8 mouse cellular contexts compared by ENCODE assay signal in genomic region chr9:106420608-106421007, GRCm38 (mm10). TPM values are rescaled to one million over a fixed set of nuclear protein-coding genes. Genes with fewer than 3 reads are reported as not detected.
DNase-seq lines count a peak whose midpoint lies in the region; ATAC-seq and TF ChIP-seq lines count a peak whose summit lies in the region.
"Had no signal": no experiment of that assay in that cellular context is flagged by ENCODE, and none has a peak within 500 bp of the region (broad histone marks: within the 10 kb centered on the region; RNA-seq: fewer than 3 reads in every experiment).

No protein-coding gene starts in this region.

- H3K9ac ChIP-seq in hindbrain, embryonic 13.5 days, result peak overlapping the region; percentile 46; the same call in 1 of the 2 replicates
- peak overlapping the region; percentile 57; the same call in 1 of the 2 replicates for H3K9ac ChIP-seq in midbrain, embryonic 16.5 days (ENCODE audit: low read depth, low read length)
- H3K9ac ChIP-seq: intestine, embryonic 15.5 days had no signal

- WGBS in hindbrain, embryonic 13.5 days, result 0% methylated on average over 2 of the region's 2 CpGs
- WGBS in midbrain, embryonic 16.5 days, result 0% methylated on average over 2 of the region's 2 CpGs
- WGBS in lung, adult 2 months, result 4% methylated on average over 2 of the region's 2 CpGs

- no peak overlapping the region for H3K4me3 ChIP-seq in hindbrain, embryonic 13.5 days
- H3K4me3 ChIP-seq in midbrain, embryonic 16.5 days (ENCODE audit: low read depth, low read length), result no peak overlapping the region
- H3K4me3 ChIP-seq in lung, adult 2 months (replicated peaks; ENCODE audit: extremely low read depth, low read depth, low read length), result no peak overlapping the region
- H3K4me3 ChIP-seq: intestine, embryonic 15.5 days had no signal

- peak overlapping the region; percentile 34 for H3K4me2 ChIP-seq in hindbrain, embryonic 13.5 days
- H3K4me2 ChIP-seq in midbrain, embryonic 16.5 days (ENCODE audit: low read length), result peak overlapping the region; percentile 41
- H3K4me2 ChIP-seq: intestine, embryonic 15.5 days had no signal

- peak; percentile 30 for DNase-seq in MEL-GATA-1-ER (ENCODE audit: extremely low read depth, low read depth)
- peak; percentile 77 for DNase-seq in embryo, embryonic 11 days
- DNase-seq in lung, adult 2 months, result no peak
- DNase-seq in right cerebral cortex, adult 18-20 months, result no peak

- no peak for TF ChIP-seq POLR2A in lung, adult 2 months (IDR thresholded peaks at IDR 0.05; ENCODE audit: borderline replicate concordance, extremely low read depth, low read depth, low read length)

- 0 out of 2 replicates have a peak overlapping the region, but pooled peaks have one; percentile 35 for H3K27ac ChIP-seq in hindbrain, embryonic 13.5 days
- H3K27ac ChIP-seq in midbrain, embryonic 16.5 days (ENCODE audit: low read length), result peak overlapping the region; percentile 66; the same call in 1 of the 2 replicates
- H3K27ac ChIP-seq: intestine, embryonic 15.5 days had no signal

- TF ChIP-seq CTCF in lung, adult 2 months (IDR thresholded peaks at IDR 0.05; ENCODE audit: insufficient read depth, low read length), result no peak

- peak; percentile 11; the same call in 1 of the 2 replicates for ATAC-seq in hindbrain, embryonic 13.5 days (ENCODE audit: low FRiP score)
- peak; percentile 25; the same call in 1 of the 2 replicates for ATAC-seq in midbrain, embryonic 16.5 days
- ATAC-seq in erythroblast, adult 5-6 weeks (replicated peaks; ENCODE audit: low FRiP score, poor library complexity, severe bottlenecking), result no peak

- H3K27me3 ChIP-seq in hindbrain, embryonic 13.5 days, result 0 out of 2 replicates have a peak, but pooled peaks cover 7% of the 10 kb centered on the region
- no peaks in the 10 kb centered on the region; the same call in 1 of the 2 replicates for H3K27me3 ChIP-seq in midbrain, embryonic 16.5 days (ENCODE audit: control insufficient read depth, insufficient read depth, low read depth, low read length)
- H3K27me3 ChIP-seq: intestine, embryonic 15.5 days had no signal

- H3K36me3 ChIP-seq in hindbrain, embryonic 13.5 days, result no peaks in the 10 kb centered on the region
- H3K36me3 ChIP-seq in midbrain, embryonic 16.5 days (ENCODE audit: control insufficient read depth, insufficient read depth, low read length), result no peaks in the 10 kb centered on the region
- H3K36me3 ChIP-seq: intestine, embryonic 15.5 days had no signal

- H3K9me3 ChIP-seq in hindbrain, embryonic 13.5 days, result no peaks in the 10 kb centered on the region
- no peaks in the 10 kb centered on the region for H3K9me3 ChIP-seq in midbrain, embryonic 16.5 days (replicated peaks; ENCODE audit: control insufficient read depth, low read length, poor library complexity, severe bottlenecking)
- H3K9me3 ChIP-seq: intestine, embryonic 15.5 days had no signal

- H3K4me1 ChIP-seq in hindbrain, embryonic 13.5 days (replicated peaks), result peaks cover 40% of the 10 kb centered on the region
- H3K4me1 ChIP-seq in midbrain, embryonic 16.5 days (ENCODE audit: control insufficient read depth, insufficient read depth, low read length), result peaks cover 30% of the 10 kb centered on the region
- H3K4me1 ChIP-seq in lung, adult 2 months (ENCODE audit: control insufficient read depth, insufficient read depth, low read length), result peaks cover 9% of the 10 kb centered on the region

RNA-seq across cellular contexts. Expression of gene Rpl29, which starts 8.6 kb away (rescaled TPM):
- 704 TPM in 2 replicates for polyA plus RNA-seq in hindbrain, embryonic 13.5 days (2015; fragmentation: Nextera tagmentation; extraction: Ambion mirVana)
- polyA plus RNA-seq in midbrain, embryonic 16.5 days (2015; fragmentation: Nextera tagmentation; extraction: Ambion mirVana), result 551 and 555 TPM in 2 replicates
- total RNA-seq in erythroblast, adult 5-6 weeks (2015; ENCODE audit: low replicate concordance), result 553 and 845 TPM in 2 replicates
- total RNA-seq in erythroblast, adult 5-6 weeks (2017; ENCODE audit: low replicate concordance), result 192 and 282 TPM in 2 replicates
- polyA plus RNA-seq in lung, adult 2 months (2012; rRNA removed), result 288 and 319 TPM in 2 replicates

RNA-seq across cellular contexts. Expression of gene Acy1, which starts 17.5 kb away (rescaled TPM):
- polyA plus RNA-seq in hindbrain, embryonic 13.5 days (2015; fragmentation: Nextera tagmentation; extraction: Ambion mirVana), result 25.1 and 28.6 TPM in 2 replicates
- 19.8 and 21.6 TPM in 2 replicates for polyA plus RNA-seq in midbrain, embryonic 16.5 days (2015; fragmentation: Nextera tagmentation; extraction: Ambion mirVana)
- 0.77 and 4.2 TPM in 2 replicates for total RNA-seq in erythroblast, adult 5-6 weeks (2015; ENCODE audit: low replicate concordance)
- 4.5 and 7.4 TPM in 2 replicates for total RNA-seq in erythroblast, adult 5-6 weeks (2017; ENCODE audit: low replicate concordance)
- polyA plus RNA-seq in lung, adult 2 months (2012; rRNA removed), result 6.5 and 10.0 TPM in 2 replicates

RNA-seq across cellular contexts. Expression of gene Abhd14b, which starts 26.7 kb away (rescaled TPM):
- 6.9 and 7.3 TPM in 2 replicates for polyA plus RNA-seq in hindbrain, embryonic 13.5 days (2015; fragmentation: Nextera tagmentation; extraction: Ambion mirVana)
- 8.8 and 10.6 TPM in 2 replicates for polyA plus RNA-seq in midbrain, embryonic 16.5 days (2015; fragmentation: Nextera tagmentation; extraction: Ambion mirVana)
- total RNA-seq in erythroblast, adult 5-6 weeks (2015; ENCODE audit: low replicate concordance), result 2.5 TPM in 1 of 2 replicates, not detected in the other
- 0.26 TPM in 1 of 2 replicates, not detected in the other for total RNA-seq in erythroblast, adult 5-6 weeks (2017; ENCODE audit: low replicate concordance)
- polyA plus RNA-seq in lung, adult 2 months (2012; rRNA removed), result 80.0 and 80.9 TPM in 2 replicates

RNA-seq across cellular contexts. Expression of gene Abhd14a, which starts 26.9 kb away (rescaled TPM):
- 51.7 and 52.7 TPM in 2 replicates for polyA plus RNA-seq in hindbrain, embryonic 13.5 days (2015; fragmentation: Nextera tagmentation; extraction: Ambion mirVana)
- polyA plus RNA-seq in midbrain, embryonic 16.5 days (2015; fragmentation: Nextera tagmentation; extraction: Ambion mirVana), result 71.9 and 82.0 TPM in 2 replicates
- total RNA-seq in erythroblast, adult 5-6 weeks (2015; ENCODE audit: low replicate concordance), result 0.77 and 7.3 TPM in 2 replicates
- total RNA-seq in erythroblast, adult 5-6 weeks (2017; ENCODE audit: low replicate concordance), result 0.84 and 3.2 TPM in 2 replicates
- 27.2 and 34.4 TPM in 2 replicates for polyA plus RNA-seq in lung, adult 2 months (2012; rRNA removed)

RNA-seq across cellular contexts. Expression of gene Pcbp4, which starts 32.5 kb away (rescaled TPM):
- 248 and 259 TPM in 2 replicates for polyA plus RNA-seq in hindbrain, embryonic 13.5 days (2015; fragmentation: Nextera tagmentation; extraction: Ambion mirVana)
- polyA plus RNA-seq in midbrain, embryonic 16.5 days (2015; fragmentation: Nextera tagmentation; extraction: Ambion mirVana), result 242 and 262 TPM in 2 replicates
- total RNA-seq in erythroblast, adult 5-6 weeks (2015; ENCODE audit: low replicate concordance), result not detected in 2 replicates
- not detected in 2 replicates for total RNA-seq in erythroblast, adult 5-6 weeks (2017; ENCODE audit: low replicate concordance)
- polyA plus RNA-seq in lung, adult 2 months (2012; rRNA removed), result 68.5 and 70.7 TPM in 2 replicates

Comparison
In these comparisons a context has a peak if more than half of its experiments do, and no peak if none do; other contexts are left out.
1. DNase-seq: peak in MEL-GATA-1-ER (single experiment) and embryo, embryonic 11 days (single experiment); none in lung, adult 2 months (single experiment) and right cerebral cortex, adult 18-20 months (single experiment).